Mouse (Mus musculus) myocyte (in vitro differentiated cells): ENCODE measurements around the gene Dcaf8.

ENCODE experiments used
- CEBPB ChIP-seq: IDR thresholded peaks from 2 replicates; pipeline ENCODE4 v1.6.1; 2011; ENCODE audit warnings: mild to moderate bottlenecking, moderate library complexity; ENCODE audit not compliant: poor library complexity, insufficient read depth, severe bottlenecking
- E2F4 ChIP-seq: IDR thresholded peaks from one replicate; pipeline ENCODE4 v1.6.1; 2011; ENCODE audit warnings: mild to moderate bottlenecking, control low read depth, moderate library complexity; ENCODE audit not compliant: insufficient read depth
- MAX ChIP-seq: IDR thresholded peaks from one replicate; pipeline ENCODE4 v1.6.1; 2011; ENCODE audit warnings: low read depth, mild to moderate bottlenecking, control low read depth
- MYOD1 ChIP-seq, 3 experiments: IDR thresholded peaks; one replicate each; pipeline ENCODE4 v1.6.1; 2011; ENCODE audit warnings: control low read depth in 2 of 3, low read depth in 2 of 3, mild to moderate bottlenecking in 2 of 3, moderate library complexity in 1 of 3; ENCODE audit not compliant: insufficient read length in 2 of 3, control insufficient read depth in 1 of 3
- MYOG ChIP-seq, 3 experiments: IDR thresholded peaks; one replicate each; pipeline ENCODE4 v1.6.1; 2011; ENCODE audit warnings: control low read depth in 2 of 3, low read depth in 2 of 3, mild to moderate bottlenecking in 2 of 3; ENCODE audit not compliant: insufficient read length in 2 of 3, control insufficient read depth in 1 of 3, insufficient read depth in 1 of 3
- POLR2A ChIP-seq: IDR thresholded peaks from one replicate; pipeline ENCODE4 v1.6.1; 2011; ENCODE audit warnings: low read depth, mild to moderate bottlenecking, control low read depth, moderate library complexity; ENCODE audit not compliant: insufficient read length
- POLR2AphosphoS2 ChIP-seq: IDR thresholded peaks from one replicate; pipeline ENCODE4 v1.6.1; 2011; ENCODE audit warnings: low read depth, control low read depth; ENCODE audit not compliant: insufficient read length
- REST ChIP-seq: IDR thresholded peaks from one replicate; pipeline ENCODE4 v1.6.1; 2011; ENCODE audit warnings: mild to moderate bottlenecking, control low read depth, moderate library complexity; ENCODE audit not compliant: insufficient read depth, insufficient read length
- SRF ChIP-seq: IDR thresholded peaks from one replicate; pipeline ENCODE4 v1.6.1; 2011; ENCODE audit warnings: low read depth; ENCODE audit not compliant: control insufficient read depth, insufficient read length
- TCF12 ChIP-seq: IDR thresholded peaks from one replicate; pipeline ENCODE4 v1.6.1; 2011; ENCODE audit warnings: mild to moderate bottlenecking, control low read depth; ENCODE audit not compliant: poor library complexity, insufficient read depth, severe bottlenecking
- TCF3 ChIP-seq: IDR thresholded peaks from one replicate; pipeline ENCODE4 v1.6.1; 2011; ENCODE audit warnings: low read depth, control low read depth; ENCODE audit not compliant: insufficient read length
- USF1 ChIP-seq: IDR thresholded peaks from one replicate; pipeline ENCODE4 v1.6.1; 2011; ENCODE audit warnings: low read depth, mild to moderate bottlenecking, control low read depth, moderate library complexity

- TF ChIP-seq POLR2A, result no peak
- TF ChIP-seq CEBPB, result no peak
- TF ChIP-seq TCF3, result no peak
- no peak for TF ChIP-seq USF1
- TF ChIP-seq MYOD1 (IDR thresholded peaks at IDR 0.05; ENCODE audit: control insufficient read depth in 1 of 3, insufficient read length in 2 of 3, low read depth in 2 of 3), result no peak
- no peak for TF ChIP-seq MAX
- no peak for TF ChIP-seq REST
- no peak for TF ChIP-seq MYOG (IDR thresholded peaks at IDR 0.05; ENCODE audit: control insufficient read depth in 1 of 3, insufficient read depth in 1 of 3, insufficient read length in 2 of 3, low read depth in 2 of 3)
- TF ChIP-seq E2F4, result no peak
- TF ChIP-seq TCF12, result no peak
- TF ChIP-seq POLR2AphosphoS2, result peak; percentile 60
- no peak for TF ChIP-seq SRF
Observed at GRCm38 (mm10) chr1:172205741-172206087, 57.8 kb downstream of the Dcaf8 start.
